Mouse (Mus musculus): Measurements from ENCODE around the gene Dbf4. TPM values are rescaled to one million over a fixed set of nuclear protein-coding genes. Genes with fewer than 3 reads are reported as not detected.
A peak's percentile ranks its signal among the peaks of the same experiment; 100 is the strongest.

Gene Dbf4
- total RNA-seq, 2 experiments from 2014 or later = 2.2 to 2.4 TPM

DNA sequence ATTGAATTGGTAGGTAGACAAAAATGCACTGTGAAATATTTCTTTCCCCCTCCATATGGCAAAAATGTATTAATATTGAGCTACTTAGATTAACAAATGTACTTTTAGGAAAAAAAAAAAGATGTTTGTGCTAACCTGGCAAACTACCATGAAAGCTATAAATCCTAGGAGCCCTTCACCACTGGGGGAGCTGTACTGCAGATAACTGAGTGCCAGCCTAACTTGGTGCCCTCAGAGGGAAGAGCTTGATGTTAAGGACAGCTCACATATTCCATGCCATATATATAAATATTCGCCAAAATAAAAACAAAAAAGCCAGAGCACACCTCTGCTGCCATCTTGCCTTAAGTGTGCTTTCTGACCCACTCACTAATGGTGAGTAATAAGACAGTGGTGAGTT lies 60.2 kb downstream of the Dbf4 start:
- no peak for DNase-seq (ENCODE audit: extremely low spot score in 1 of 2, low spot score in 2 of 2)
- H3K27ac ChIP-seq = no peak overlapping the region
- H3K4me3 ChIP-seq = no peak overlapping the region
- peak; percentile 62 for TF ChIP-seq CTCF (IDR thresholded peaks at IDR 0.05)
- intact Hi-C loops (cut with DNase I) = no loop called here

GRCm38 (mm10) chr5:8357677-8358076 lies 64.8 kb downstream of the Dbf4 start:
- DNase-seq (ENCODE audit: extremely low spot score in 1 of 2, low spot score in 2 of 2) = no peak
- intact Hi-C loops (cut with DNase I) = no loop called here

GRCm38 (mm10) chr5:8356885-8357651 lies 65.4 kb downstream of the Dbf4 start:
- no peak for DNase-seq (ENCODE audit: extremely low spot score in 1 of 2, low spot score in 2 of 2)
- intact Hi-C loops (cut with DNase I) = no loop called here
- no peak for TF ChIP-seq CTCF (IDR thresholded peaks at IDR 0.05)
- no peak overlapping the region for H3K4me3 ChIP-seq
- no peak overlapping the region for H3K27ac ChIP-seq

More at GRCm38 (mm10) chr5:8357677-8358076, 64.8 kb downstream of the Dbf4 start:
- Histone ChIP-seq H3K4me3 (no peak overlapping the region), H3K27ac (no peak overlapping the region)
- no peak for TF ChIP-seq CTCF (IDR thresholded peaks at IDR 0.05)

GRCm38 (mm10) chr5:8356326-8356725 lies 66.2 kb downstream of the Dbf4 start:
- no peak for DNase-seq (ENCODE audit: extremely low spot score in 1 of 2, low spot score in 2 of 2)
- no peak for TF ChIP-seq CTCF (IDR thresholded peaks at IDR 0.05)
- Histone ChIP-seq H3K27ac (no peak overlapping the region), H3K4me3 (no peak overlapping the region)
- intact Hi-C loops (cut with DNase I) = no loop called here

- DNase-seq (ENCODE audit: extremely low spot score in 1 of 2, low spot score in 2 of 2) = no peak
- Histone ChIP-seq H3K27ac (no peak overlapping the region), H3K4me3 (no peak overlapping the region)
- intact Hi-C loops (cut with DNase I) = no loop called here
- TF ChIP-seq CTCF (IDR thresholded peaks at IDR 0.05) = no peak
Observed at GRCm38 (mm10) chr5:8349557-8349956, 73.0 kb downstream of the Dbf4 start.

Other genes starting within 250 kb of the Dbf4 start
- 100 to 1,000 TPM; 214 to 226 TPM for gene Adam22, start 54.6 kb downstream of the Dbf4 start, total RNA-seq (2021)
- gene Slc25a40, start 134 bp upstream of the Dbf4 start, total RNA-seq (2021) = 10 to 100 TPM; 12.8 to 13.4 TPM
- 10 to 100 TPM; 32.4 to 34.1 TPM for gene Rundc3b, start 200.2 kb upstream of the Dbf4 start, total RNA-seq (2021)
- gene Abcb1a, start 237.4 kb upstream of the Dbf4 start, total RNA-seq (2021) = 10 to 100 TPM; 15.9 to 20.2 TPM

All from left cerebral cortex, adult 2 months (tissue).